Mouse (Mus musculus) retina, embryonic 14.5 days (tissue): ENCODE measurements around the gene Ppp3ca.

Source experiments
- DNase-seq: peaks from one replicate; pipeline ENCODE4 v3.0.0-alpha.2; 2015; ENCODE audit warnings: low spot score

The Ppp3ca gene

DNA sequence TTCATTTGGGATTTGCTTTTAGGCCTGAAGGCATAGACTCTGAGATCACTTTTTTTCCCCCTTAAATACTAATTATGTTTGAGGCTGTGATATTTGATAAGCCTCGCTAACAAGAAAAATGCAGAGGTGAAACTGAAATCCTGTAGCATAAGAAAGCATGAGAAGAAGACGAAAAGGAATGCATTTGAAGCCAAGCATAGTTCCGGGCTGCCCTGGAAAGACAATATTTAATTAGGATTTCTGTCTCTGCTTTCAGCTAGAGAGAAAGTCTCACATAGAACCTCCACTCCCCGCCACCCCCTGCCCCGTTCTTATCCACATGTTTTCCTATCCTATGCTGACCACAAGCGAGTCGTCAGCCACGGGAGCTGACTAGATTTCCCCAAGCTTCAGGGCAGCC is 241.4 kb downstream of the Ppp3ca start:
- DNase-seq: no peak

GRCm38 (mm10) chr3:136917080-136917479 is 247.2 kb downstream of the Ppp3ca start:
- DNase-seq: no peak

DNA sequence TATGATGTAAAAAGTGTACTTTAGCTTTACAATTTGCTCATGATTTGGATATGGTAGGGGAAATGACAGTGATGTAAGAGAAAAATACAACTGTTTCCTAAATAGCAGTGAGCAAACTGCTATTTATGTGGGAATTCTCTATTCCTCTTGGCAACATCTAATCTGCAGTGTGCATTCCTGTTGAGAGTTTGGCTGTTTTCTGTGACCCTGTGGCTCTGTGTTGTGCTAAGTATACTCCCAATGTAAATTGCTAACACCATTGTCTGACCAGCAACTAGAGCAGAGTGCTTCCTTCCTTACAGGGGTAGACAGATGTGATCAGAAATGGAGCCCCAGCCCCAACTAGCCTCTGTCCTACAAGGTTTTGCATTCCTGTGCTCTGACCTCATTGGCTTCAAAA is 263.1 kb downstream of the Ppp3ca start:
- no peak for DNase-seq

- no peak for DNase-seq
Observed at GRCm38 (mm10) chr3:136940733-136941601, 271.0 kb downstream of the Ppp3ca start.

GRCm38 (mm10) chr3:136941602-136941926 is 271.6 kb downstream of the Ppp3ca start:
- no peak for DNase-seq

GRCm38 (mm10) chr3:136945550-136945949 is 275.6 kb downstream of the Ppp3ca start:
- no peak for DNase-seq

- no peak for DNase-seq
Observed at GRCm38 (mm10) chr3:136946662-136947061, 276.7 kb downstream of the Ppp3ca start.

DNA sequence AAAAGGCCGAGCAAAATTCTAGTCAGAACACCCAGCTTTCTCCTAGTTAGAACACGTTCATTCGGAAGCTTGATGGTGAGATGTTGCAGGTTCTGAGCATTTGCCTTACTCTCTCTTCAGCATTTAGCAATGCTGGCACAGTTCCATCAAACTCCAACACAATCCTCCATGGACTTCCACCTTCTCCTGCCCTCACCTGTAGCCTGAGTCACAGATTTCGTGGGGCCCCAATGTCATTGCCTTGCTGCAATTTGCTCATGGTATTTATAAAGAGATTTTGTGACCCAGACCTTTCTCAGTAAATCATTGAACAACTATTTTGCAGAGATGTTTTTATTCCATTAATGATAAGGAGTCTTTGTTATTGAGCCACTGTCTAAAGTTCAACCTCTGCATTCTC is 278.2 kb downstream of the Ppp3ca start:
- no peak for DNase-seq

DNA sequence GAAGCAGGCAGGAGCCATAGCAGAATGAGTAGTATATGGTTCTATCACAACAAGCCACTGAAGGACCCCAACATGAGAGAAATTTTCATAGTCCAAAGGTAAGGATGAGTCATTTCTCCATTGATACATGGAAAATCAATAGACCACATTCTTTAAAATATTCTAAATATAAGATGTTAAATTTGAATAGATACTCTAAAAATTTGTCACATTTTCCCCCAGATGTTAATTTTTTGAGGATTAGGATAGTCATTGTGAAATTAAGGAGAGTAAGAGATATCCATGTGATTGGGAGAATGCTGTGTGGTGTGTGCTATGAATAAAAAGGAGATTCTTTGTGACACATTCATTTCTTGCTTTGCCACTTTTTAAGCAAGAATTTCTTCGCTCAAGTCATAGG is 281.9 kb downstream of the Ppp3ca start:
- DNase-seq: no peak

DNA sequence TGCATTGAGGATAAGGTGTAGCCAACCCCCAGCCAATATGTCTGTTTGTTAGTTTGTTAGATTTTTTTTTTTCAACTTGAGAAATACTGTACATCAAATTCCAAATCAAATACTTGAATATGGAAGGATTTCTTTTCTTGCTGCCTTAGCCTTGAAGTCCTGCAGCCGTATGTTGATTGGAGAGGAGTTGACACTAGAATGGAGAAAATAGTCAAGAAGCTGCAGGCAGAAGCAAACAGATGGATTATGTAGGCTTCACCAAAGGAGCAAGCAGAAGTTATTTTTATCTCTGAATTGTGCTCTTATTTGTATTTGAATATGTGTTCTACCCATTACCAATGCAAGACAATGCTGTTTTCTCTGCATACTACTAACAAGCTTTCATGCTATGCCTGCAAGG is 282.9 kb downstream of the Ppp3ca start:
- DNase-seq: no peak

DNA sequence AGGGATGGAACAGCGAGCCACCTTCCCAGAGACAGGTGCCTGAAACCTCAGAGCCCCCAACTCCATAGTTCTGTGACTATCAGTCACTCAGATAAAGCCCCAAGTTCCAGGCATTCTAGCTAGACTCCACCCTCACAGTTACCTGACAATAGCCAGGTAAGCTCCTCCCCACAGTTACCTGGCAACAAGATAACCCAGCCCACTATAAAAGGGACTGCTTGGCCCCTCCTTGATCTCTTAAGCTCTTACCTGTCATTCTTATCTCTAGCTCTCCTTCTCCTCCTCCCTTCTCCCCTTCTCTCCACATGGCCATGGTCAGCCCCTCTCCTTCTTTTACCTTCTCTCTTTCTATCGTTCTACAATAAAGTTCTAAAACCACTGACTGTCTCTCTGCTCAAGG is 285.1 kb downstream of the Ppp3ca start:
- DNase-seq: no peak

GRCm38 (mm10) chr3:136960314-136960713 is 290.4 kb downstream of the Ppp3ca start:
- DNase-seq: no peak

GRCm38 (mm10) chr3:136966786-136967185 is 296.9 kb downstream of the Ppp3ca start:
- DNase-seq: no peak

DNA sequence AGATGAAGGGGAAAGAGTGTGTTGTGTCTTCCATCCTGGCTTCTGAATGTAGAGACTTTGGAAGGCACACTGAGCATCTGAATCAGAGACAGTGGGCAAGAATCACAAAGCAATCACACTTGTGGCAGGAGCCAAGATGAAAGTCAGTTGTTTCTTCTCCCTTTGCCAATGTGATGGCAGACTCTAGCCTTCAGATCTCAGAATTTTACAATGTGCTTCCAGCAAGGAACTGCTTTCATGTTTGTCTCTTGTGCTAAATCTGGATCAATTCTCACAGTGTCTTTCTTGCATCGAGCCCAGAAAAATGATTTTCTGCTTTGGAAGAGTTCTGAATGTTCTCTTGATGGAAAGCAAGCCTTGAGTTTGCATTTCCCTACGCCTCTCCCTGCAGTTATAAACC is 297.6 kb downstream of the Ppp3ca start:
- no peak for DNase-seq

GRCm38 (mm10) chr3:136969796-136970195 is 299.9 kb downstream of the Ppp3ca start:
- DNase-seq: no peak

DNA sequence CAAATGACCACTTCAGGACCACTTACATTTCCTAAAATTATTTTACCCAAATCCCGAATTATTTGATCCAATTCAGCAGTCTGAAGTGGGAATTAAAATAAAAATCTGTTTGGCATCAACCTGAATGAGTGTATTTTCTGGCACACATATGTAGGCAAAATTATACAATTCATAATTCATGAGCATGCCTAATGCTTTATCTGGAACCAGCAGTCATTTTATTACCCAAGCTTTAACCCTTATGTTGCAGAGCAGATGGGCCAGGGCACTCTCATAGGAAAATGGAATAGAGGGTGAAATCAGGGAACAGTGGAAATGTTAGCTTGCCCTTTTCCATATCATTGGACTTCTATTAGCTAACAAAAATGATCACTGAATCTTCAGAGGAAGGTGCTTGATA is 307.9 kb downstream of the Ppp3ca start:
- no peak for DNase-seq

GRCm38 (mm10) chr3:136980915-136981588 is 311.1 kb downstream of the Ppp3ca start:
- no peak for DNase-seq

GRCm38 (mm10) chr3:136981589-136981924 is 311.6 kb downstream of the Ppp3ca start:
- DNase-seq: no peak

- no peak for DNase-seq
Observed at GRCm38 (mm10) chr3:136982021-136982420, 312.1 kb downstream of the Ppp3ca start.

DNA sequence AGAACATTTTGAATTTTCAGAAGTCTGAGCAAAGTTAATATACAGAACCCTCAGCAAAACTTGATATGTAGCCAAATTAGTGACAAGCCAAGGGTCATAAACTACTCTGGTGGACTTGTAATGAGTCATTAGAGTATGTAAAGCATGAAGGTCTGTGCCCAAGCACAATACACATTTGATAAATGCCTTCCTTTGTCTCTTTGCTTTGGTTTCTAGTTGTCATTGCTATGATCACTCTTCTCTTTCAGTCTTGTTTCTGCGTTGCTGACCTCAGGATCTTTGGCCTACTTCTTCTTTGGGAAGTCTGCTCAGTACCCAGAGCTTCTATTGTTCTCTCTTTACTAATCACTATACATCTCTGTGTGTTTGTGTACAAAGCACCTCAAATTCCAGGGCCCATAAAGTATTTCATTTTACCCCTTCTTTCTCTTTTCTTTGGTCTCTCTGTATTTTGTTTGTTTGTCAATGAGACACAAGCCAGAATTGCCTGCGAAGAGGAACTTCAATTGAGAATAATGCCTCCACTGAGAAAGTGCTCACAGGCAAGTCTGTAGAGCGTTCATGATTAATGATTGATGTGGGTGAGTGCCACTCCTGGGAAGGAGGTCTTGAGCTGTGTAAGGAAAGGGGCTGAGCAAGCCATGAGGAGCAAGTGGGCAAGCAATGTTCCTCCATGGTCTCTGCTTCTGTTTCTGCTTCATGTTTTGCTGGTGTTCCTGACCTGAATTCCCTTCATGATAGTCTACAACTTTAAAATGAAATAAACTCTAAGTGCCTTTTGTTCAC is 316.4 kb downstream of the Ppp3ca start:
- DNase-seq: peak; percentile 81
